Mouse (Mus musculus): ENCODE measurements around the gene Ifna16.

Gene Ifna16

GRCm38 (mm10) chr4:88641077-88641831 lies 35.5 kb downstream of the Ifna16 start:
- peak; percentile 96 for DNase-seq

- no peak for DNase-seq
These were observed 36.0 kb downstream of the Ifna16 start for GRCm38 (mm10) chr4:88640704-88641076.

- DNase-seq, result no peak
These were observed 42.4 kb downstream of the Ifna16 start, which contains the start of gene C87499 for GRCm38 (mm10) chr4:88634311-88634710. C87499 (minus strand) TSS chr4:88634411.
